Mouse (Mus musculus): ENCODE data around the gene Kdm6a. TPM values are rescaled to one million over a fixed set of nuclear protein-coding genes. Genes with fewer than 3 reads are reported as not detected.
A peak's percentile ranks its signal among the peaks of the same experiment; 100 is the strongest.

Kdm6a gene
- polyA plus RNA-seq, 1 experiment from 2014 or later, result 21.5 TPM

GRCm38 (mm10) chrX:18168940-18169339 lies 6.6 kb downstream of the Kdm6a start:
- DNase-seq (ENCODE audit: low spot score), result no peak

GRCm38 (mm10) chrX:18174831-18175230 lies 12.5 kb downstream of the Kdm6a start:
- no peak overlapping the region for H3K9ac ChIP-seq
- ATAC-seq (ENCODE audit: low FRiP score) (no peak), DNase-seq (ENCODE audit: low spot score) (no peak)
- H3K4me2 ChIP-seq (replicated peaks), result no peak overlapping the region
- no peaks in the 10 kb centered on the region for H3K4me1 ChIP-seq (replicated peaks; ENCODE audit: control insufficient read depth, insufficient read depth, low read length)
- H3K4me3 ChIP-seq (replicated peaks; ENCODE audit: low read length), result no peak overlapping the region
- H3K27ac ChIP-seq, result no peak overlapping the region
- H3K27me3 ChIP-seq (ENCODE audit: control insufficient read depth, insufficient read depth, low read length), result no peaks in the 10 kb centered on the region
- 70% methylated on average over 4 of the region's 4 CpGs for WGBS
- no peaks in the 10 kb centered on the region for H3K36me3 ChIP-seq (replicated peaks; ENCODE audit: control insufficient read depth, insufficient read depth)
- H3K9me3 ChIP-seq (ENCODE audit: control insufficient read depth, low read length), result no peaks in the 10 kb centered on the region

More at GRCm38 (mm10) chrX:18168940-18169339, 6.6 kb downstream of the Kdm6a start:
- Histone ChIP-seq H3K27ac (no peak overlapping the region), H3K4me3 (replicated peaks; ENCODE audit: low read length) (no peak overlapping the region), H3K4me2 (replicated peaks) (no peak overlapping the region), H3K36me3 (replicated peaks; ENCODE audit: control insufficient read depth, insufficient read depth) (no peaks in the 10 kb centered on the region), H3K9ac (no peak overlapping the region), H3K4me1 (replicated peaks; ENCODE audit: control insufficient read depth, insufficient read depth, low read length) (no peaks in the 10 kb centered on the region), H3K27me3 (ENCODE audit: control insufficient read depth, insufficient read depth, low read length) (no peaks in the 10 kb centered on the region), H3K9me3 (ENCODE audit: control insufficient read depth, low read length) (no peaks in the 10 kb centered on the region)
- 100% methylated on average over 1 of the region's 1 CpGs for WGBS
- ATAC-seq (ENCODE audit: low FRiP score), result no peak

DNA sequence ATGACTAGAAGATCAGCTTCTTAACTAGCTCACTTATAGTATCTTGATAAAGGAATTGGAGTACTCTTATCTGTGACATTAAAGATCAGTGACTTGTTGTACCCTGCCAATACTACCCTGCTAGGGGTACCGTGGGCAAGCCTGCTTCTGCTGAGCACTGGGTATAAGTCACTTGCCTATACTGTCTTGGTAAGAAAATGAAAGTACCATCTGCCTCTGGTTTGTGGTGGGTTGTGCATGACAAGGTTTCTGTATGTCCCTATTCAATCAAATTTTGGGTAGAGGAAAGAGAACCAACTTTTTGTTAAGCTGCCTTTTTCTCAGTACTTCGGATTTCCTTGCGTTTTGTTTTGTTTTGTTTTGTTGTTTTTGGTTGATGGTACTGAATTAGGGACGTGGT lies 15.4 kb downstream of the Kdm6a start:
- WGBS, result 81% methylated on average over 4 of the region's 4 CpGs

GRCm38 (mm10) chrX:18179492-18179891 lies 17.1 kb downstream of the Kdm6a start:
- Histone ChIP-seq H3K27me3 (ENCODE audit: control insufficient read depth, insufficient read depth, low read length) (no peaks in the 10 kb centered on the region), H3K9me3 (ENCODE audit: control insufficient read depth, low read length) (no peaks in the 10 kb centered on the region), H3K9ac (no peak overlapping the region), H3K4me1 (replicated peaks; ENCODE audit: control insufficient read depth, insufficient read depth, low read length) (no peaks in the 10 kb centered on the region), H3K4me3 (replicated peaks; ENCODE audit: low read length) (no peak overlapping the region), H3K4me2 (replicated peaks) (no peak overlapping the region), H3K27ac (no peak overlapping the region), H3K36me3 (replicated peaks; ENCODE audit: control insufficient read depth, insufficient read depth) (no peaks in the 10 kb centered on the region)
- WGBS, result 84% methylated on average over 1 of the region's 1 CpGs
- ATAC-seq (ENCODE audit: low FRiP score) (no peak), DNase-seq (ENCODE audit: low spot score) (no peak)

More for the DNA sequence above, 15.4 kb downstream of the Kdm6a start:
- no peaks in the 10 kb centered on the region for H3K4me1 ChIP-seq (replicated peaks; ENCODE audit: control insufficient read depth, insufficient read depth, low read length)
- ATAC-seq (ENCODE audit: low FRiP score) (no peak), DNase-seq (ENCODE audit: low spot score) (no peak)
- H3K27ac ChIP-seq, result no peak overlapping the region
- no peak overlapping the region for H3K4me3 ChIP-seq (replicated peaks; ENCODE audit: low read length)
- no peaks in the 10 kb centered on the region for H3K36me3 ChIP-seq (replicated peaks; ENCODE audit: control insufficient read depth, insufficient read depth)
- no peak overlapping the region for H3K4me2 ChIP-seq (replicated peaks)
- H3K27me3 ChIP-seq (ENCODE audit: control insufficient read depth, insufficient read depth, low read length), result no peaks in the 10 kb centered on the region
- no peaks in the 10 kb centered on the region for H3K9me3 ChIP-seq (ENCODE audit: control insufficient read depth, low read length)
- no peak overlapping the region for H3K9ac ChIP-seq

DNA sequence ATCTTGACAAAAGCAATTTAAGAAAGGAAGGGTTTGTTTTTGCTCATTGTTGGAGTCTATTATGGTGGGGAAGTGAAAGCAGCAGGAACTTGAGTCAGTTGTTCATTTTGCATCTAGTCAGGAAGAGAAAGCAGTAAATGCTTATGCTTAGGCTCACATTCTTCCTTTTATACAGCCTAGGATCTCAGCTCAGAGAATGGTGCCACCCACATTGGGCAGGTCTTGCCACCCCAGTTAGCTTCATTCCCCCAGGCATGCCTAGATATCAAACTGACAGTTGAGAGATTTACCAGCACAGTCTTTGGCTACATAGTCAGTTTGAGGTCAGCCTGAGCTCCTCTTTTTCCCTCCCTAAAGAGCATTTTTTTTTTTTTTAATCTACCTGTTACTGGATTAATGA lies 24.8 kb downstream of the Kdm6a start:
- Histone ChIP-seq H3K9me3 (ENCODE audit: control insufficient read depth, low read length) (no peaks in the 10 kb centered on the region), H3K9ac (no peak overlapping the region)

DNA sequence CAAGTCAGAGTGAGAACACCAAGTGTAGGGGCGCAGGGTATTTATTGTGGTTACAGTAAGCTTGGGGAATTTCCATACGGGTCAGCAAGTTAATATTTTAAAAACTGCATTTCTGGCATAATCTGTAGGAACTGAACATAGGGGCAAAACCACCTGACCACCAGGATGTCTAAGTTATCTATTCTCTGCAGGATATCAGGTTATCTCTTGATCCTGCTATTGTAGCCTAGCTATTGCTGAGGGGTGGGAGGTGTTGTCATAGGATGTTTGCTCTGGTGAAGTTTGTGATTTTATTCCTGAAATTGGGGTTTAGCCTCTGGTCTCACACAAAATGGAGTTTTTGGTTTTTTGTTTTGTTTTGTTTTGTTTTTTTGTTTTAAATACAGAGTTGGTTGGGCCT lies 25.9 kb downstream of the Kdm6a start:
- no peak overlapping the region for H3K4me2 ChIP-seq (replicated peaks)
- H3K27ac ChIP-seq, result no peak overlapping the region
- no peaks in the 10 kb centered on the region for H3K4me1 ChIP-seq (replicated peaks; ENCODE audit: control insufficient read depth, insufficient read depth, low read length)
- no peaks in the 10 kb centered on the region for H3K27me3 ChIP-seq (ENCODE audit: control insufficient read depth, insufficient read depth, low read length)
- no peaks in the 10 kb centered on the region for H3K9me3 ChIP-seq (ENCODE audit: control insufficient read depth, low read length)
- no peak overlapping the region for H3K9ac ChIP-seq
- ATAC-seq (ENCODE audit: low FRiP score) (no peak), DNase-seq (ENCODE audit: low spot score) (no peak)
- H3K36me3 ChIP-seq (replicated peaks; ENCODE audit: control insufficient read depth, insufficient read depth), result no peaks in the 10 kb centered on the region
- H3K4me3 ChIP-seq (replicated peaks; ENCODE audit: low read length), result no peak overlapping the region
- 97% methylated on average over 2 of the region's 2 CpGs for WGBS

More for the DNA sequence above, 24.8 kb downstream of the Kdm6a start:
- no peaks in the 10 kb centered on the region for H3K36me3 ChIP-seq (replicated peaks; ENCODE audit: control insufficient read depth, insufficient read depth)
- DNase-seq (ENCODE audit: low spot score) (no peak), ATAC-seq (ENCODE audit: low FRiP score) (no peak)
- H3K4me2 ChIP-seq (replicated peaks), result no peak overlapping the region
- no peaks in the 10 kb centered on the region for H3K27me3 ChIP-seq (ENCODE audit: control insufficient read depth, insufficient read depth, low read length)
- H3K4me1 ChIP-seq (replicated peaks; ENCODE audit: control insufficient read depth, insufficient read depth, low read length), result no peaks in the 10 kb centered on the region
- no peak overlapping the region for H3K4me3 ChIP-seq (replicated peaks; ENCODE audit: low read length)
- H3K27ac ChIP-seq, result no peak overlapping the region

- Histone ChIP-seq H3K36me3 (replicated peaks; ENCODE audit: control insufficient read depth, insufficient read depth) (peaks cover 10% of the 10 kb centered on the region; the same call in 1 of the 2 replicates), H3K4me3 (replicated peaks; ENCODE audit: low read length) (no peak overlapping the region), H3K27ac (no peak overlapping the region), H3K9me3 (ENCODE audit: control insufficient read depth, low read length) (no peaks in the 10 kb centered on the region), H3K27me3 (ENCODE audit: control insufficient read depth, insufficient read depth, low read length) (no peaks in the 10 kb centered on the region), H3K4me2 (replicated peaks) (no peak overlapping the region), H3K9ac (no peak overlapping the region), H3K4me1 (replicated peaks; ENCODE audit: control insufficient read depth, insufficient read depth, low read length) (no peaks in the 10 kb centered on the region)
- WGBS, result 100% methylated on average over 1 of the region's 1 CpGs
- no peak for DNase-seq (ENCODE audit: low spot score)
- ATAC-seq (ENCODE audit: low FRiP score), result no peak
Observed at GRCm38 (mm10) chrX:18239572-18239971, 77.2 kb downstream of the Kdm6a start.

- no peak overlapping the region for H3K27ac ChIP-seq
- H3K36me3 ChIP-seq (replicated peaks; ENCODE audit: control insufficient read depth, insufficient read depth), result peaks cover 23% of the 10 kb centered on the region
- no peak overlapping the region for H3K4me3 ChIP-seq (replicated peaks; ENCODE audit: low read length)
- ATAC-seq (ENCODE audit: low FRiP score), result no peak
- H3K9me3 ChIP-seq (ENCODE audit: control insufficient read depth, low read length), result no peaks in the 10 kb centered on the region
- WGBS, result 92% methylated on average over 4 of the region's 4 CpGs
- H3K4me2 ChIP-seq (replicated peaks), result no peak overlapping the region
- no peaks in the 10 kb centered on the region for H3K4me1 ChIP-seq (replicated peaks; ENCODE audit: control insufficient read depth, insufficient read depth, low read length)
- no peak overlapping the region for H3K9ac ChIP-seq
- no peak for DNase-seq (ENCODE audit: low spot score)
- H3K27me3 ChIP-seq (ENCODE audit: control insufficient read depth, insufficient read depth, low read length), result no peaks in the 10 kb centered on the region
Observed at GRCm38 (mm10) chrX:18250621-18251020, 88.2 kb downstream of the Kdm6a start.

DNA sequence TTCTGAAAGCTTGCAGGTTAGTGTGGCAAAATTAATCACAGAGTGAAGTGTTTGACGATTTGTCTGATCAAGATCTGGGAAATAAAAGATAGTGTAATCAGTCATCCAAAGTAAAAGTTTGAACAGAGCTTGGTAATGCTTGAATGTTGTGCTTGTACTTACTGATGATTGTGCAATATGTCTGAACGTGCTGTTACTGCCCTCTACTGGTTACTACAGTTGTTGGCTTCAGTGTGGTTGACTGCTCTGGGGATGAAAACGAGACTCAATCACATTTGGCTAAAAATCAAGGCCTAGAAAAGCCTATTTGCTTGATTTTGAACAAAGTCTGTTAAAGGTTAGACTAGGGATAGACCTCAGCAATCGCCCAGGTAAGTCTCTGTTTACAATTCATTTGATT lies 92.4 kb downstream of the Kdm6a start:
- Histone ChIP-seq H3K9ac (no peak overlapping the region), H3K9me3 (ENCODE audit: control insufficient read depth, low read length) (no peaks in the 10 kb centered on the region), H3K4me2 (replicated peaks) (no peak overlapping the region), H3K27me3 (ENCODE audit: control insufficient read depth, insufficient read depth, low read length) (no peaks in the 10 kb centered on the region), H3K4me1 (replicated peaks; ENCODE audit: control insufficient read depth, insufficient read depth, low read length) (no peaks in the 10 kb centered on the region), H3K27ac (no peak overlapping the region), H3K4me3 (replicated peaks; ENCODE audit: low read length) (no peak overlapping the region), H3K36me3 (replicated peaks; ENCODE audit: control insufficient read depth, insufficient read depth) (peaks cover 24% of the 10 kb centered on the region)
- peak; percentile 82; the same call in 1 of the 2 replicates for ATAC-seq (ENCODE audit: low FRiP score)
- DNase-seq (ENCODE audit: low spot score), result peak; percentile 81
- WGBS, result 48% methylated on average over 4 of the region's 4 CpGs

- WGBS, result 79% methylated on average over 8 of the region's 8 CpGs
- Histone ChIP-seq H3K4me2 (replicated peaks) (no peak overlapping the region), H3K27ac (no peak overlapping the region), H3K27me3 (ENCODE audit: control insufficient read depth, insufficient read depth, low read length) (no peaks in the 10 kb centered on the region), H3K9me3 (ENCODE audit: control insufficient read depth, low read length) (no peaks in the 10 kb centered on the region), H3K36me3 (replicated peaks; ENCODE audit: control insufficient read depth, insufficient read depth) (peaks cover 24% of the 10 kb centered on the region), H3K4me3 (replicated peaks; ENCODE audit: low read length) (no peak overlapping the region), H3K9ac (no peak overlapping the region), H3K4me1 (replicated peaks; ENCODE audit: control insufficient read depth, insufficient read depth, low read length) (no peaks in the 10 kb centered on the region)
- ATAC-seq (ENCODE audit: low FRiP score), result peak; percentile 43; the same call in 1 of the 2 replicates
- no peak for DNase-seq (ENCODE audit: low spot score)
Observed at GRCm38 (mm10) chrX:18258238-18258809, 95.9 kb downstream of the Kdm6a start.
